Mouse (Mus musculus): ENCODE measurements at regions not wholly inside any gene's neighbourhood (a gene's known extent, or its start where the extent isn't known, plus 50 kb on each side); places are given as distances from the start of the nearest gene placed in this dataset.

DNA sequence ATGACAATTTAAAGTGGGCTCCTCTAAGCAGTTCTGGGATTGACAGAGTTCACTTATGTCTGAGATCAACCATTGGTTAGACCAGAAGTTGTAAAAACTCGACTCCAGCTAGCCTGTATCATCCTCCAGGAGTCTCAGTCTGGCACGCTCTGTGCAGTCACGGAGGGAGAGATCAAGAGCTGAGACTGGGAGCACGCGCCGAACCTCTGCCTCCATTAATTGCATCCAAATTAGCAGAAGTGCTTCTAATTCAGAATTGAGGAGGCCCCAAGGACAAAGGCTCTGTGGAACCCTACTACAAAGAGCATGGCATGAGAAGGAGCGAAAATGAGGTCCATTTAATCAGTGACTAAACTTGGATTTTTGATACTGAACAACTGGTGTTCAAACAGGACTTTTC lies 406.9 kb downstream of the Dad1 start:
- TF ChIP-seq CTCF (IDR thresholded peaks at IDR 0.05; ENCODE audit: low read depth) (no peak), EP300 (IDR thresholded peaks at IDR 0.05; ENCODE audit: low read depth) (no peak)

Data from heart, postnatal 0 days (tissue).